Mouse (Mus musculus): ENCODE results near the gene Agfg1.

Gene Agfg1

GRCm38 (mm10) chr1:82824147-82824546 is 15.1 kb upstream of the Agfg1 start:
- no peak for DNase-seq (ENCODE audit: low read depth, low spot score)

GRCm38 (mm10) chr1:82825256-82825655 is 14.0 kb upstream of the Agfg1 start:
- no peak for DNase-seq (ENCODE audit: low read depth, low spot score)

GRCm38 (mm10) chr1:82825783-82826182 is 13.5 kb upstream of the Agfg1 start:
- no peak for DNase-seq (ENCODE audit: low read depth, low spot score)

- DNase-seq (ENCODE audit: low read depth, low spot score), result no peak
These were observed 12.4 kb upstream of the Agfg1 start for GRCm38 (mm10) chr1:82826911-82827310.

- peak; percentile 64 for DNase-seq (ENCODE audit: low read depth, low spot score)
These were observed 8.5 kb upstream of the Agfg1 start for GRCm38 (mm10) chr1:82830771-82831170.

- DNase-seq (ENCODE audit: low read depth, low spot score), result peak; percentile 79
These were observed 7.6 kb upstream of the Agfg1 start for GRCm38 (mm10) chr1:82831547-82832240.

- peak; percentile 91 for DNase-seq (ENCODE audit: low read depth, low spot score)
These were observed 6.7 kb upstream of the Agfg1 start for GRCm38 (mm10) chr1:82832495-82833021.

GRCm38 (mm10) chr1:82833501-82833900 is 5.8 kb upstream of the Agfg1 start:
- peak; percentile 73 for DNase-seq (ENCODE audit: low read depth, low spot score)

GRCm38 (mm10) chr1:82834572-82834971 is 4.7 kb upstream of the Agfg1 start:
- peak; percentile 73 for DNase-seq (ENCODE audit: low read depth, low spot score)

GRCm38 (mm10) chr1:82836342-82837217 is 2.7 kb upstream of the Agfg1 start:
- DNase-seq (ENCODE audit: low read depth, low spot score), result peak; percentile 81

GRCm38 (mm10) chr1:82837579-82837978 is 1.7 kb upstream of the Agfg1 start:
- DNase-seq (ENCODE audit: low read depth, low spot score), result no peak

- DNase-seq (ENCODE audit: low read depth, low spot score), result no peak
These were observed 601 bp upstream of the Agfg1 start for GRCm38 (mm10) chr1:82838469-82839295.

- DNase-seq (ENCODE audit: low read depth, low spot score), result peak; percentile 33
These were observed 535 bp downstream of the Agfg1 start for GRCm38 (mm10) chr1:82839614-82840421.

- DNase-seq (ENCODE audit: low read depth, low spot score), result no peak
These were observed 16.4 kb downstream of the Agfg1 start for GRCm38 (mm10) chr1:82855729-82856128.

- no peak for DNase-seq (ENCODE audit: low read depth, low spot score)
These were observed 19.0 kb downstream of the Agfg1 start for GRCm38 (mm10) chr1:82858236-82858635.

GRCm38 (mm10) chr1:82860391-82860790 is 21.1 kb downstream of the Agfg1 start:
- DNase-seq (ENCODE audit: low read depth, low spot score), result no peak

GRCm38 (mm10) chr1:82870202-82870601 is 30.9 kb downstream of the Agfg1 start:
- DNase-seq (ENCODE audit: low read depth, low spot score), result peak; percentile 40

GRCm38 (mm10) chr1:82879172-82879571 is 39.9 kb downstream of the Agfg1 start:
- DNase-seq (ENCODE audit: low read depth, low spot score), result peak; percentile 38

- DNase-seq (ENCODE audit: low read depth, low spot score), result no peak
These were observed 40.9 kb downstream of the Agfg1 start for GRCm38 (mm10) chr1:82880196-82880595.

- DNase-seq (ENCODE audit: low read depth, low spot score), result no peak
These were observed 54.0 kb downstream of the Agfg1 start for GRCm38 (mm10) chr1:82893269-82893668.

- DNase-seq (ENCODE audit: low read depth, low spot score), result peak; percentile 81
These were observed 61.3 kb downstream of the Agfg1 start for GRCm38 (mm10) chr1:82900567-82900966.

Measured in CD4-positive helper T cell, adult 2 months (primary cell).